Mouse (Mus musculus): ENCODE results near the gene Gm20219.
A peak's percentile ranks its signal among the peaks of the same experiment; 100 is the strongest.
"Not testable (repeated sequence)": the region's sequence is repeated elsewhere in the genome, so short reads cannot be mapped to it uniquely, and the experiment has no call there.

The Gm20219 gene

DNA sequence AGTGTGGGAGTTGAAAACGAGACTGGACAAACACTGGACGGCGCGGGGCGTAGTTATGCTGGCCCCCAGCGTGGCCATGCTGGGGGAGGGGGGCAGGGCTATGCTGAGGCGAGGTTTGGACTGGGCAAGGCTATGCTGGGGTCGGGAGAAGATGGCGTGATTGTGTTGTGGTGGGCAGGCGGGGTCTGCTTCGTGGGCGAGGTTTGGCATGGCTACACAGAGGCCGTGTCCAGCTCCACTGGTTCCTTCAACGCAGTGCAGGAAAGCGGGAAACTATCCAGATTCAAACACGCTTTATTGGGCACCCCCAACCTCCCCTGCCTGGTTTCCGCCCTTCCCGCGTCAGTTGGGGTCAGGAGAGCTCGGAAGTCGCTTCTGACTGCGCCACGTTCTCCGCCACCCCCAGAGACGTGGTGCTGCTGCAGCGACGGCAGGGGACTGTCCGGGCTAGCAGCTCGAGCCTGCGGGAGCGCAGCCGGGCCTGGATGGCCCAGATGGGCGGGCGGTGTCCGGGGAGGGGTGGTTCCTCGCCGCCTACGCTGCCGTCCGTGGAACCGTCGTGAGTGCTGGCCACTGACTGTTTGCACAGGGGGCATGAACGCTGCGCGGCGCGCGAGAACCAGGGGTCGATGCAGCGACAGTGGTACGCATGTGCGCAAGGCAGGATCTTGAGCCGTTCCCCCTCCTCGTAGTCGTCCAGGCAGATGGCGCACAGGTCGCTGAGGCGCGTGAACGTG, 43.0 kb downstream of the Gm20219 start:
- no peak for DNase-seq

DNA sequence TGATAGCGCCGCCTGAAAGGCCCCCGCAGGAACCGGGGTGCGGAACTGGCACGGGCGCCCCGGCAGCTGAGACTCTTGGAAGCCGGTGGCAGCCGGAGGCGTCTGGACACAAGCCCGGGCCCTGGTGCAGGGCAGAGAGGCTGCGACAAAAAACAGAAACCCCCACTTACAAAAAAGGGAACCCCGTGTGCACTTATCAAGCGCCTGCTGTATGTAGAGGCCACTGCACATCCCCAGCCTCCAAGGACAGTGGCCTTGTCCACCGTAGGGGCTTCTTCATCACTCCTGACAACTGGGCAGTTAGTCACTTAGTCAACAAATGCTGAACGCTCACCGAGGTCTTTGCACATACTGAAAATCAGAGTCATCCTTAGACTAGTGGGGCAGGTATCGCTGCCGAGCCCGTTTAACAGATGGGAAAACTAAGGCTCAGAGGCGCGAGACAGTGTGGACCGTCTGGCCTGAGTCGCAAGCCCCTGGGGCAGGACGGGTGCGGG, 43.7 kb downstream of the Gm20219 start:
- peak; percentile 56 for DNase-seq

GRCm38 (mm10) chr17:56509707-56510472, 44.3 kb downstream of the Gm20219 start:
- DNase-seq: peak; percentile 56

GRCm38 (mm10) chr17:56509021-56509640, 45.1 kb downstream of the Gm20219 start:
- peak; percentile 2 for DNase-seq

GRCm38 (mm10) chr17:56507161-56508068, 46.8 kb downstream of the Gm20219 start:
- peak; percentile 98 for DNase-seq

DNA sequence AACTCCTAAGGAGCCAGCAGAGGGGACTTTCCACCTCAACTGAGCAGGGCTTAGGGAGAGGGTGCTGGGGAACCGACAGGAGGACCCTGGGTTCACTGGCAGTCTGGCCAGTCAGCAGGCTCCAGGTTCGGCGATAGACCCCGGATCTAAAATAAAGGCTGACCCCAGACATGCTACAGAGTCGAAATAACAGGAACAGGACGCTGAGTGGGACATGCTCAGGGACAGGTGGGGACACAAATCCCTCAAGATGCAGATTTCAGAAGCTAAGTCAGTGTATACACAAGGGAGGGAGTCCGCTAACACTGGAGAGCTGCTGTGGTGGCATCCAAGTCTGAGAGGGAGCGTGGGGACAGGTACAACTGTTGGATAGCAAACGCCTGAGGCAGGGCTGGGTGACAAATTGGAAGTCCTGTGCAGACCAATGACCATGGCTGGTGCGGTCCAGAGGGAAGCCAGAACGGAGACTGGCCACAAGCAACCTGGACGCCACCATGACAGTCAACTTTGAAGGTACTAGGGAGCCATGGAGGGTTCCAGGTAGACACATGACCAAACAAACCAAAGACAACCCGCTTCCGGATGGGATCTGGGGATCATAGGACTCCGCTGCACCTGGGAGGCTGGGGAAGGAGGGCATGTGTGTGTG, 47.6 kb downstream of the Gm20219 start:
- no peak for DNase-seq

DNA sequence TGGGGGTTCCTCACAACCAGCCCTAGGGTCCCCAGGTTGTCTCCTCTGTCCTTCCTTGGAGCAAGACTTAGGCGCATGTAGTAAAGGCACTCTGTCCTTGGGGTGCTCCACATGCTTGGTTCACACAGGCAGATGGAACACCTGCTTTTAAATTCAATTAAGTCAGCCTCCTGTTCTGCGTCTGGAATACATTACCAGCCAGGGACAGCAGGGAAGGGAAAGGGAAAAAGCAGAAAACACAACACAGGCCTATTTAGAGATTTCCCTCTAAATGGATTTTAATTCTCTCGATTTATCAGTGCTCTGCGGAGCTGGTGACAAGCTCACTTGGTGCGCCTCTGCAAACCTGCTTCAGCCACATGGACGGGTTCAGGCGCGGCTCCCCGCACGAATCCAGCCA, 48.8 kb downstream of the Gm20219 start:
- DNase-seq: no peak

DNA sequence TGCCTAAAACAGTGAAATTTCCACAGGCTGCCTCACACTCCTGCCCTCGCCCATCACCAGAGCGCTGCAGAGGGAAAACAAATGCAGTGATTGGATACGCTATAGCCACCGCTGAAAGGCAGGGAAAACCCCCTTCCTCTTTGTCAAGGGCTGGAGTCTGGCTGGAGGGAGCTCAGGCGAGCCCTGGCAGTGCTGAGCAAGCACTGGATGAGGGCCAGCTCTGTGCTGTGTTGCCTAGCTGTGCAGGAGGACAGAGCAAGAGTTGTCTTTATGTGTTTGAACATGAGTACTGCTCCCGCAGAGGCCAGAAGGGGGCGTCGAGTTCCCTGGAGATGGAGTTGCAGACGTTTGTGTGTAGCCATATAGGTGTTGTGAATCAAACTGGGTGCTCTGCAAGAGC, 51.7 kb downstream of the Gm20219 start:
- DNase-seq: peak; percentile 83

- DNase-seq: not testable (repeated sequence)
Measured at GRCm38 (mm10) chr17:56501635-56502400, 52.4 kb downstream of the Gm20219 start.
